Mouse (Mus musculus) layer of hippocampus, adult 9-11 months (tissue): ENCODE results near the gene Fam102a.

Experiments
- DNase-seq: peaks from one replicate; pipeline ENCODE4 v3.0.0; 2022

Fam102a gene

DNA sequence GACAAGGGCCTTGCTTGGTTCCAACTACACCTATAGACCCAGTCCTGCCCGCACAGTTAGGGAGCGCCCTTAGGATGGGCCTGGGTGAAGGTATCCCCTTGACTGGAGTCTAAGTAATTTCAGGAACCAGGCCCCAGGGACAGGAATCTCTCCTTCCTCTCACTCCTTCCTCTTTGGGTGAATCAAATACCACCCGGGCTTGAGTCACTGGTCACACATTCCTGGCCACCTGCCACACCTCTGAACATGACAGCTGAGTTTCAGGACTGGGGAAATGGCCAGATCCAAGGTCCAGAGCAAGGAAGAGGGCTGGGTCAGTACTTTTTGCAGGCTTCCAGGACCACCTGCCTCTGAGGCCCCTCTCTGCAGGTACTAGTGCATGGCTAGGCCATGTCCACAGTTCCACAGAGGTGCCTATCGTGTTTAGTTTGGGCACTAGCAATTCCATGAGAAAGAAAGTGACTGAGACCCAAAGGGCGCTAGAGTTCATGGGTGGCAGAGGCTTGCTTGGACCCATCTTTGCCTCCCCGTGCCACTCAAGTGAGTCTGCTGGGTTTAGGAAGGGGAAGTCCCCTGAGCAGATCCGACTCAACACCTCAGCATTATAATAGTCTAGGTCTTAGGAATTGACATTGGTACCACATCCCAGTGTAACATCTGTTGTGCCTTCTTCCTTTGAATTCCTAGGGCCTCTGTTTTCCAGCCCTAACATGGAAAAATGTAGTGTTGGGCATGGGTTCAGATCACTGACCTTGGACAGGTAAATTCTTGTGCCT lies 13.0 kb downstream of the Fam102a start:
- no peak for DNase-seq

DNA sequence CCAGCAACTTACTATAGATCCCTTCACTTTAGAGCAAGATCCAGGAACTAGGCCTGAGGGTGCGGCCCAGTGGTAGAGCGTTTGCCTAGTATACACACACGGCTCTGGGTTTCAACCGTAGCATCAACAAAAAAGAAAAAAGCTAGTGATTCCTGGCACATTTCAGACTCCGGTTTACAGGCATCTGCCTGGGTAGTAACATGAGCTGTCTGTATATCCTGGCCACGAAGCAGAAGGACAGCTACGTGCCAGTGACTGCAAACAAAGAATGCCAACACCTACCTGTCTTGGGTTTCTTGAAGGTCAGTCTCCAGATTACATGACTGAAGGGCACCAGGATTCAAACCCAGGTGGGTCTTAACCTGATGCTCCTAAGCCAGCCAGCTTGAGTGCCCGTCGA lies 14.0 kb downstream of the Fam102a start:
- DNase-seq: no peak

DNA sequence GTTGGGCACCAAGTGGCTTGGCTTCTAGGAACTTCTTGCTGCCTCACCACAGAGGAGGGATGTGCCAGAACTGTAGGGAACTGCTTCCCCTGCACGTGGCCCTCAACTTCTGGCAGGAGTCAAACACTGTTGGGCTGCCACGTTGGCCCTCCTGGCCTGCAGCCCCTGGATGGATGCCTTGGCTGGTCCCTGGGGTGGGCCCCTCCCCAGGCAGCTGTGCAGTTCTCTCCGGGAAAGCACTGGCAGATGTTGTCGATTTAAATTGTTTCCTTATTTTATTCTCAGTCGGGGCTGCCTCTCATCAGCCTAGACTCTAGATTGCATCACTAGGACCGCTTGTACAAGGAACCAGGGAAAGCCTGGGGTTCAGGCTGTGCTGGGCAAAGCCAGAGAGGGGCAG lies 14.6 kb downstream of the Fam102a start:
- peak; percentile 71 for DNase-seq

DNA sequence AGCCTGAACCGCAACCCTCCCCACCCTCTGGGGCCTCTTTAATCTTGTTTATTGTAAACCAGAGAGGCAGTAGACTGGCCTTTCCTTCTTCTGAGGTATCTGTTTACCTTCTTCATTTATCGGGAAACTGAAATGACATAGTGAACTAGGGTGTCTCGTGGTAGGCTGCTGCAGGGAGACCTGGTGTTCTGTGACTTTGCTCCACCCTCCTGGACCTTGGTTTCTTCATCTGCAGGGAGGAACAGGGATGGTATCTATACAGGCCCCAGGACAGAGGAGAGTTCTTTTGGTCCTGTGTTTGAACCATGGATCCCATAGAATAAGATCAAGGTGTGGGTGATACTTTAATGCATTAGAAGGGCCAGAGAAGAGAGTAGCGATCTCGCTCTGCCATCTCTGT lies 16.1 kb downstream of the Fam102a start:
- DNase-seq: no peak

DNA sequence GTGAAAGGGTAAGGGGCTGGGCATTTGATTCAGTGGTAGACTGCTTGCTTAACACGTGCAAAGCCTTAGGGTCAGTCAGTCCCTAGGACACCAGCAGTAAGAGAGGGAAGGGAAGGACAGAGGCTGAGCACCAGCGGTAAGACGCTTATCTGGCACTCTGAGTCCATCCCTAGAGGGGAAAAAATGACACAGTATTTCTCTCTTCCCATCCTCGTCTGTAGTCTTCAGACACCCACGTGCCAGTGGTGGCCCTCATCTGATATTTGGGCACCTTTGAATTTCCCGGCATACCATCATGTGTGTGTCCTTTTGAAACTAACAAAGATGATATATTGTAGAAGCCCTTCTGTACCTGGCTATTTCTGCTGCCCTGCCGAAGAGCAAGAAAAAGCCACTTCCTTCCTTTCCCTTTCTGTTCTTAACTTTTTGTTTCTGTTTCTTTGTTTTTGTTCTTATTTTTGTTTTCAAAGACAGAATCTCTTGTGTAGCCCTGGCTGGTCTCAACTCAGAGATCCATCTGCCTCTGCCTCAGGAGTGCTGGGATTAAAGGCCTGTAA lies 18.5 kb downstream of the Fam102a start:
- DNase-seq: no peak

DNA sequence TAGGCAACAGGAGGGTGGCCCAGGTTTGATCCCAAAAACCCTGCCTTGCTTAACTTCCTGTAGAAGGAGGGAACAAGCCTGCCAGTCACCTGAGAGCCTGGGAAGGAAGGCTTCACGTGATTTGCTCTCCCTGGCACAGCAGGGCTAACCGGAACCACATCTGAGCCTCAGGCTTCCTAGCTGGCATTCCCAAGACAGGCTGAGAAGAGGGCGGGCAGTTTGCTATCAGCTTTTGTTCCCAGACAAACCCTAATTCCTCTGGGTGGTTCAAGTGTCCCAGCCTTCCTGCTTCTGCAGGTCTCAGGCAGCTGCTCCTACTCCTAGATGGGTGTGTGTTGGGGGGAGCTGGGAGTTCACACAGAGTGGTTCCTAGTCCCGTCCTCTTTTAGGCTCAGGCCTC lies 20.4 kb downstream of the Fam102a start:
- no peak for DNase-seq

DNA sequence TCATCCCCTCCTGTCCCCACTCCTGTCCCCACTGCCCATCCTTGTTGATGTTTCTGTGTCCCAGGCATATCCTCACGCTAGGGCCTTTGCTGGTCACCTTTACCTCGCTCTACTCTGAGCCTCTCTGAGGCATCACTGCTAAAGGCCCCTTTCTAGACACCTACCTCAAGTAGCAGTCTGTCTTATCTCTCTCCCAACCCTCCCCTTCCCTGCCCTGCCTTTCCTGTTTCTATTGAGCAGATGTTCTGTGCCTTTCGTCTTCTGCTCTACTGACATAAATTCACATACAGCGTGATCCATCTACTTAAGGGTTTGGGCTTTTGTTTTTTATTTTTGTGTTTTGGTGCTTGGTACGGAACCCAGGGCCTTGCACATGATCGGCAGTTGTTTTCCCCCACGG lies 20.9 kb downstream of the Fam102a start:
- DNase-seq: no peak

DNA sequence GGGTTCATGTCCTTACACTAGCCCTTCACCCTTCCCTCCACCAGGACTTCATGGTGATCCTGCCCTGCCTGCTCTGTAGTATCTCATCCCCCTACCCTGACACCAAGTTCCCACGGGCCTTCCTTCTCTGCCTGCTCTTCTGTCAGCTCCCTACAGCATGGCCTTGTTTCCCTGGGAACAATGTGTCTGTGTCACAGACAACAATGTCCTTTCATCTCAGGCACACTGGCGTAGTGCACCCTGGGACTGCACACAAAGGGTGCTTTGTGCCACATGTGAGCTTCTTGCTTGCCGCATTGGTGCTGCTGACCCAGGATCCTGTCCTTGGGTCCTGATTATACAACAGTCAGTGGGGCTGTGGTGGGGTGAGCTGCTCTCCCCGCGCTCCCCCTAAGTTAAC lies 24.4 kb downstream of the Fam102a start:
- peak; percentile 91 for DNase-seq

DNA sequence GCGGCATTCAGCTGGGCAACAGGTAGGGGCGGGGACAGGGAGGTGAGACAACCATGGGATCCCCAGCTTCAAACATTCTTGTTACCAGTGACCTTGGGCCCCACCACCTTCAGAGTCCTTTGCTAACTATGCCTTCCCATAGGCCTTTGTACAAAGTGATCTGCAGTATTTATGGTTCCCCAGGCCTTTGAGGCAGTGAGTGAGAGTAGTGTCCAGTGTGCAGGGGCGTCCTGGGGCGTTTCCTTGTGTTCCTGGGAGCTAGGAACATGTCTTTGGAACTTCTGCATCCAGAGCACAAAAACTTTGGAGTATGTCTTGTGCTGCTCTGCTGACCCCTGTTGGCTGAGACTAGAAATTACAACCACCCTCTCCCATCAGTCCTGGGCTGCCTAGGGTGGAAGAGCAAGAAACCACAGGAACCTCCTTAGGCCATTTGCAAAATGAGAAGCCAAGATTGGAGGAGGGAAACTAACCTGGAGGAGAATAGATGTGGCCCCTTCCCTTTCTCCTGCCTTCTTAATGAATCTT lies 31.5 kb downstream of the Fam102a start:
- DNase-seq: no peak

DNA sequence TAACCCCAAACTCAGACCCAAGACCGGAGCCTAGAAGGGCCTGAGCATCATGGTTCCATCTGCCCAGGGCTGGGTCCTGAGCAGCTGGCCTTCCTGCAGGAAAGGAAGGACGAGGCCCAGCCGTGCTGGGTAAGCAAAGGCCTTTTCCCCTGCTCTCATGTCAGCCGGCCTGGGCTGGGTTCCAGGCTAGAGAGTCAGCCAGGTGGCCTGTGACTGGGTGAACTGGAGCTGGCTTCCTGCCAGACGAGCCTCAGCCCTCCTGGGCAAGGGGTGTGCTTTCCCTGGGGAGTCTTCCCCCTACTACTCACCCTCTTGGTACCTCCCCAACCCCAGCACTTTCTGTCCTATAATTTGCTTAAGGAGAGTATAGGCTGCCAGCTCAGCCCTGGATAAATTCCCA lies 33.0 kb downstream of the Fam102a start:
- DNase-seq: no peak

DNA sequence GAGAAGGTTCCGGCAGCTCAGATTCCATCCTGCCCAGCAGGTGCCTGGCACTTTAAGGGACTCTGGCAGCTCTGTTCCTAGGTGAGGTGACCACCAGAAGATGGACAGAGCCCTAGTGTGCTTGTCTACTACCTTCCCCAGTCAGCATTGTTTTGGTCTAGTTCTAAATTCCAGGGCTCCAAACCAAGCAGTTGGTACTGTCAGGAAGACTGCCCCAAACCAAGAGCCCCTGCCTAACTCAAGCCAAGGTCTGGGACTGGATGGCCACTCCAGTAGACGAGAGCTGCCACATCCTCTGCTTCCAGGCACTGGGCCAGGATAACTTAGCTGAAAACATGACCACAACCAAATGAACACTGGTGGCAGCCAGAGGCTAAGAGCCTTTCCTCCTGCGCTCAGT lies 33.8 kb downstream of the Fam102a start:
- no peak for DNase-seq

DNA sequence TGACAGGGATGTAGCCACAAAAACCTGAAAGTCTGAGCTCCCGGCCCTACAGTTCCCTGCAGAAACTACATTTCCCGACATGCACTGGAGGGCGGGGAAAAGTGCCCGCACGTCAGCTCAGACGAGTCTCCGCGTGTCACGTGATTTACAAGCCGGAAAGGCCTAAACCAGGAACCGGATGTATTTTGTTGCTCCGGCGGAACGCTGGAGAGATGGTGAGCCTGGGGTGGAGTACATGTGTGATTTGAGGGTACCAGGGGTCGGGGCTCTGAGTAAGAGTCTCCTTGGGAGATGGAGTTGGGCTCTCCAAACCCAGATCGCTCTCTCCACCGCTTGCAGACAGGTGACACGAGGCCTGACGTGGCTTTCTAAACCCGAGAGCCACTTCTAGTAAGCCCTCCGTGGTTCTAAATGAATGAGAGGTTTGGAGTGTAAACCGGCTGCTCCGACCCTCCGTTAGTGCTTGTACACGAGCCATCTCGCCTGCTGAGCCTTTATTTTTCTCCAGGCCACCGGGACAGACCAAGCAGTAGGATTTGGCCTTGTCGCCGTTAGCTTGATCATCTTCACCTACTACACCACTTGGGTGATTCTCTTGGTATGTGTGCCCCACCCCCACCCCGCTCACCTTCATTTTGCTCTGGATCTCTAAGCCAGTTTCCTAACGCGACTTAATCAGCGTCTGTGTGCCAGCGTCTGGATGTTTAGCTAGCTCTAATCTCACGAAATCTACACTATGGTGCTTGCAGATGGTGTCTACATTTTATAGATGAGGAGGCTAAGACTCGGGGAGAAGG lies 35.8 kb downstream of the Fam102a start, which contains the start of gene Dpm2:
Dpm2 (plus strand) TSS at position 161 of the 797 bp plus-strand sequence.
- DNase-seq: peak; percentile 95

DNA sequence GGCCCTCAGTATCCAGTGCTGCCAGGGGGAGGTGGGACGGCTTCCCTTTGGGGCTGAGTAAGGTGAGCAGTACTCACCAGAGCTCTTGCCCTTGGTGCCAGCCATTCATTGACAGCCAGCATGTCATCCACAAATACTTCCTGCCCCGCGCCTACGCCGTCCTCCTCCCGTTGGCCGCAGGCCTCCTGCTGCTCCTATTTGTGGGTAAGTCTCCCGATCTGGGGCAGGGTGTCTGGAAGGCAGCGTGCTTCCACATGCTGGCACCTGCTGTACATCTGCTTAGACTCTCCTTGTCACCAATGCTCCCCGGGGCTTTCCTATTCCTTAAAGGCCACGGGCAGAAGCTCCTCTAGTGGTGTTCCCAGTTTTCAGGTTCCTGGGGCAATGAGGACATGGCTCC lies 37.1 kb downstream of the Fam102a start:
- no peak for DNase-seq

DNA sequence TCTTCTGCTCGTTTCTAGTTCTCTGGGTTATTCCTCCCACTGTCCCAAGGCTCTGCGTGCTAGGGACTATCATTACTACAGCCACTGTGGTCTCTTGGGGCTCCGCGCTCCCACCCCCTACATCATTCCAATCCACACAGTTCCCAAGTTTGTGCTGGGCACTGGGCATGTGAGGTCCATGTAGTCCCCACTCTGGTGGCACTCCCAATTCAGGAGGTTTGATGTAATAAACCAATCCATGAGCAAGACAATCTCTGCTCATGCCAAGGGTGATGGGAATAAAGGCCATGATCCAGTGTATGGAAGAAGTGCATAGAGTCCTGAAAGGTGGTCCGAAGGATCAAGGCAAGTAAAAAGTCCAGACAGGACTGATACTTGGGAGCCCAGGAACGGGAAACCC lies 39.4 kb downstream of the Fam102a start, which contains the start of gene Pip5kl1:
Pip5kl1 (plus strand) TSS at position 301 of the 400 bp plus-strand sequence.
- no peak for DNase-seq

DNA sequence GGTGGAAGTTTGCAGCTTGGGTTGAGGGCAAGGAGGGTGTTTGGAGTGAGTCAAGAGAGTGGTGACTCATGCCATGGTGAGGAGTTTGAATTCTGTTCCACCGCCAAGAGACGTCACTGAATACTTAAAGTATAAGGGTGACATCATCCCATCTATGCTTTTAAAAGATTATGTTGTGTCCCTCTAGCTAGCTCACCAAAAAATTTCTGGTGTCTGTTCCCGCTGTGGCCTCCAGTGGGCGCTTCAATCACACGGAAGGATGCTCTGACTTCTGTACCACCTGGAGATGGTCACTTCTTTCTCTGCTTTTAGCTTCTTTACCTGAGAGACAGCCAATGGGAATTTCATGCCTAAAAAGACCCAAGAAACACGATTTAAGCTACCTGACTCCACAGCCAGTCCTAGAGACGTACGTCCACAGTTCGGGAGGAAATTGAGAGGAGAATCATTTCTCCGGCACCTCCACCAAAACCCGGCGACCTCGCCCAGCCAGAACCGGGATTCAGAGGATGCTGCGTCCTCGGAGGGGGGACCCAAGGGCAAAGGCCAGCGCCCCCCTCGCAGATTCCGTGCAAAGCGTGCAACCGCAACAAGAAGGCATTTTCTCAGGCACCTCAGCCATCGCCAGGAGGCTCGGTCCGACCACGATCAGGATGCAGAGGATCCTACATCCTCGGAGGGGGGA lies 39.9 kb downstream of the Fam102a start:
- DNase-seq: peak; percentile 72

DNA sequence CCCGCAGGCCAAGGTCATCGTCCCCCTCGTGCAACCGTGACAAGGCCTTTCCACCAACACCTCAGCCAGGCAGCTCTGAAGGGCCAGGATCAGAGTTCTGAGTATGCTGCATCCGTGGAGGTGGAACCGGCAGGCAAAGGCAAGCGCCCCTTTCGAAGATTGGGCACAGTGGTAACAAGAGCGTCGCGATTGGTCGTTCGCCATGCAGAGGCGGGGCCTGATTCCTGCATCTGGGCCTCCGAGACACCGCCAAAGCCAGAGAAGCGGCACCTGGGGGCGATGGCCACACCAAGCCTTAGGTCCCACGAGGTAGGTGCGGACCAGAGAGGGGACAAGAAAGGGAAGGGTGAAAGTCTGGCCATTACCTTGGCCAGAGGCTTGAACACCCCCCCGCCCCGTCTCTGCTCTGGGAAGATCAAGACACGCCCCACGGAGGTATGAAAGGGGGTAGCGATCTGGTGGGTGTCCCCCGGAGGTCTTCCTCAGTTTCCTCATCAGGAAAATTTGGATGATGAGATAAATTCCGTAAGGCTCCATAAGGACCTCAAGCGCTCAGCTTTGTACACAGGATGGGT lies 40.5 kb downstream of the Fam102a start, which contains the start of gene 9430097D07Rik:
9430097D07Rik (minus strand) TSS at position 99 of the 575 bp plus-strand sequence.
- DNase-seq: peak; percentile 75

DNA sequence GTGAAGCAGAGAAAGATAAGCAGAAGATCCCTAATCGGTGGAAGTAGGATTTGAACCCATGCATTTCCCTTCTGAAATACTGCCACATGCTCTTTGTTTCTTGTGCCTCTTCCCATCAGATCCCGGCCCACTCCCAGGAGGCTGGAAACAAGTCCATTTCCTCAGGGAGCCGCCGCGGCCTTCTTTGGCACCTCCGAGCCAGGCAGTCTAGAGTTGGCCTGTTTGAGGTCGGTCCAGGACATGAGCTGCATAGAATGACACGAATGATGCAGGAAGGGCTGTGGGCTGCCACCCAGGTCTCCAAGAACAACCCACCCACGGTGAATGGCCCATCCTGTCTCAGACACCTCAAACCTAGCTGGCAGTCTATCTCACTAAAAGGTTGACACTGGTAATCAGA lies 41.4 kb downstream of the Fam102a start:
- DNase-seq: no peak

DNA sequence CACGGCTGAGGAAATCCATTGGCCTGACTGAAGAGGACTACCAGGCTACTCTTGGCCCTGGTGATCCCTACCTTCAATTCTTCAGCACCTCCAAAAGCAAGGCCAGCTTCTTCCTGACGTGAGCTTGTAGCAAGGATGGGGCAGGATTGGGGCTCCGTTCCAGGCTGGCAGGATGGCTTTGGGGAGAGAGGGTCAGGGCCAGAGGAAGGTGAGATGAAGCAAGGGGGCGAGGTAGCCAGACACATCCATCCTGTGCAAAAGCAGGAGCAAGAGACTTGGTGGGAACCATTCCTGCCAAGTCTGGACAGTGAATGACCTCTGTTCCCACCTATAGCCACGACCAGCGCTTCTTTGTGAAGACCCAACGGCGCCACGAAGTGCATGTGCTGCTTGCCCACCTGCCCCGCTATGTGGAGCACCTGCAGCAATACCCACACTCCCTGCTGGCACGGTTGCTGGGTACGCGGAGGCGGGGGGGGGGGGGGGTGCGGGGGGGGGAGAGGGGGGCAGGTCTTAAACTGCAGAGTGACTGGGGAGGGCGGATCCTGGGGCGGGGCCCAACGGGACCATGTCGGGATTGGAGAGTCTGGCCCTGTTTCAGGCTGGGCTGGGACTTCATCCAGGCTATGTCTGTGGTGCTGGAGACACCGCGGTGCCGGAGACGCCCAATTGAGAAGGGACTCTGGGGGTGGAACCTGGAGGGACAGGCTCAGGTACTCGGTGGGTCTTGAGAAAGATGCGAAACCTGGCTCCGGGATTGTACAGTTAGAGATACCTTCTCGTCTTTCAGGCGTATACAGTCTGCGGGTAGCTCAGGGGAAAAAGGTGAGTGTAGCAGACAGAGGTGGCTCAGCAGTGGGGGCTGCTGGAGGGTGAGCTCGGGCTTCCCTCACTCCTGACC lies 43.3 kb downstream of the Fam102a start:
- DNase-seq: peak; percentile 67

DNA sequence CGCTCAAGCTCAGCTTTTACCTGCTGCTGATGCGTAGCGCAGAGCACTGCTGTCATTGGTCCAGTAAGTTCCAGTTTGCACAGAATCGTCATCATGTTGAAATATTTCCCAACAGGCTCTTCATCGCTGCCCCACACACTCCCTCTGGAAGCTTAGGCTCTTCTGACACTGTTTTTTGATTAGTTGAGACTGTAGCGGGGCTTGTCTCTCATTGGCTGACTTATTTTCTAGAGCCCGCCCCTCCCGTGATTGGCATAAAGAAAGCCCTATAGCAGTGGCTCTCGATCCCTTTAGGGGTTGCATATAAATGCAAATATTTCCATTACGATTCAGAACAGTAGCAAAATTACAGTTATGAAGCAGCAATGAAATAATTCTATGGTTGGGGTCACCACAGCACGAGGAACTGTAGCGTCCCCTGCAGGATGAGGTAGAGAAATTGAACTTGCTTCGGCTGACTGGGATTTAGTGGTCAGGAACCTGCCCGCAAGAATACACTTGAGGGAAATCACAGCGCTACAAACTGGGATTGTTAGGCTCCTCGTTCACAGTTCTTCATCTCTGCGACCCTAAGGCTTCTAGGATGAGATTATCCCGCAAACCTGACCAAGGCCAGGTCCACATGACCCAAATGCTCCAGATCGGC lies 46.4 kb downstream of the Fam102a start:
- peak; percentile 71 for DNase-seq
